Mouse (Mus musculus) heart, embryonic 11.5 days (tissue): ENCODE results near the gene Olfr1. TPM values are rescaled to one million over a fixed set of nuclear protein-coding genes. Genes with fewer than 3 reads are reported as not detected.

Experiments used
- ATAC-seq: fragments of 200-750 bp; cut with Nextera tagmentation; replicated peaks from 2 replicates; pipeline ENCODE4 v1.8.0; 2017; ENCODE audit warnings: moderate library complexity; ENCODE audit not compliant: insufficient number of reproducible peaks, low FRiP score, low TSS enrichment
- H3K27ac ChIP-seq: fragments of 300-500 bp; sonication (generic); 2 replicates; pipeline ENCODE4 v1.5.1; 2014; ENCODE audit warnings: mild to moderate bottlenecking, low read depth, low read length
- H3K27me3 ChIP-seq: fragments of 300-500 bp; sonication (generic); 2 replicates; pipeline ENCODE4 v1.6.1; 2014; ENCODE audit warnings: mild to moderate bottlenecking, low read length, mixed read lengths; ENCODE audit not compliant: control insufficient read depth, insufficient read depth
- H3K36me3 ChIP-seq: fragments of 300-500 bp; sonication (generic); 2 replicates; pipeline ENCODE4 v1.6.1; 2014; ENCODE audit warnings: mild to moderate bottlenecking, low read length, moderate library complexity, mixed read lengths; ENCODE audit not compliant: control insufficient read depth, insufficient read depth
- H3K4me1 ChIP-seq: fragments of 300-500 bp; sonication (generic); 2 replicates; pipeline ENCODE4 v1.6.1; 2014; ENCODE audit warnings: low read length; ENCODE audit not compliant: control insufficient read depth, insufficient read depth
- H3K4me2 ChIP-seq: fragments of 300-500 bp; sonication (generic); 2 replicates; pipeline ENCODE4 v1.6.1; 2014; ENCODE audit warnings: mild to moderate bottlenecking, moderate library complexity
- H3K4me3 ChIP-seq: fragments of 300-500 bp; sonication (generic); 2 replicates; pipeline ENCODE4 v1.5.1; 2014; ENCODE audit warnings: low read depth, low read length
- H3K9ac ChIP-seq: fragments of 300-500 bp; sonication (generic); 2 replicates; pipeline ENCODE4 v1.6.1; 2014; ENCODE audit warnings: mild to moderate bottlenecking, low read depth, low read length, moderate library complexity
- H3K9me3 ChIP-seq: fragments of 300-500 bp; sonication (generic); replicated peaks from 2 replicates; pipeline ENCODE4 v1.6.1; 2016; ENCODE audit warnings: low read length; ENCODE audit not compliant: control insufficient read depth
- WGBS: fragments of 180-500 bp; shearing (Covaris S2); extraction: QIAGEN DNeasy Blood & Tissue Kit; methylation state at CpG from one replicate; pipeline ENCODE4 v1.1.7; 2014; ENCODE audit not compliant: insufficient replicate concordance; 5-methylcytosine and 5-hydroxymethylcytosine counted together
- polyA plus RNA-seq: library from polyadenylated mRNA; unstranded; fragments of >200 nt; fragmentation: Nextera tagmentation; extraction: Ambion mirVana; gene quantifications from 2 replicates; pipeline ENCODE4 v1.2.1, GENCODE M21; 2014

Olfr1 gene
- not detected in 2 replicates for polyA plus RNA-seq

DNA sequence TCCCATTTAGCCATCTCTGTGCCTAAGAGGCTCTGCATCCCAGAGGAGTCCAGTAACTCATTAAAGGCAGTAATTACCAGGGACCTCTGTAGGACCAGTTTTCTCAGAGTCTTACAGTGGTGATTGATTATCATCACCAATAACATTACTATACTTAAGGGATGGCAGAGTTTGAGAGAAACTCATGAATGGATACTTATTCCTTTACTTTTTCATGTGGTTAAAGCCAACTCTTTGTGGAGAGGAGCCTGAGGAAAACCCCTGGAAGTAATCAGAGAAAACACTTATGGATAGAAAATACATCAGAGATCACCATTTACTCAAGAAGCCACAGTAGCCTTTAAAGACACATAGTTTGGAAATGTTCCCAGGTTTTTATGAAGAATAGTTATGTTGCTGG, at the start of gene Olfr1:
TSS of gene Olfr1 (minus strand) at position 101 of the 400 bp plus-strand sequence.
- Histone ChIP-seq H3K9ac (no peak within 1 kb of the TSS), H3K27me3 (no peaks in the 10 kb centered on the region), H3K36me3 (no peaks in the 10 kb centered on the region), H3K4me2 (no peak within 1 kb of the TSS), H3K27ac (no peak within 1 kb of the TSS), H3K4me1 (no peaks in the 10 kb centered on the region), H3K4me3 (no peak within 1 kb of the TSS), H3K9me3 (no peaks in the 10 kb centered on the region)
- ATAC-seq: no peak

DNA sequence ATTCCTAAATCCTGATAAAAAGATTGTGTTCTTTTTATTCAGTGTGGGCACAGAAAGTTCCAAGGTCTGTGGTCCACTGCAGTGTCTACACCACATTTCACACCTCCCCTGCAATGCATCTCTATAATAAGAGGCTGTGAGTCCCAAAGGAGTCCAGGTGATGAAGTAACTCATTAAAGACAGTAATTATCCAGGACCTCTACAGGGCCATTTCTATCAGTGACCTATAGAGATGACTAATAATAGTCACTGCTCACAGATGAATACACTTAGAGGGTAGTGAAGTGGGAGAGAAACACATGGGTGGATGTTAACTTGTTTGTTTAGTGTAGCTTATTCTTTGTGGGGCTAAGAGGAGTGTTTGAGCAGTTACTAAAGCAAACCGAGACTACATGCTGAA, 29.0 kb upstream of the Olfr1 start, which contains the start of gene Olfr378:
TSS of gene Olfr378 (minus strand) at position 101 of the 400 bp plus-strand sequence.
- no peak for ATAC-seq
- Histone ChIP-seq H3K9ac (no peak within 1 kb of the TSS), H3K27ac (no peak within 1 kb of the TSS), H3K4me3 (no peak within 1 kb of the TSS), H3K9me3 (no peaks in the 10 kb centered on the region), H3K4me2 (no peak within 1 kb of the TSS), H3K27me3 (no peaks in the 10 kb centered on the region), H3K36me3 (no peaks in the 10 kb centered on the region), H3K4me1 (no peaks in the 10 kb centered on the region)
- WGBS: 83% methylated on average over 1 of the region's 1 CpGs

DNA sequence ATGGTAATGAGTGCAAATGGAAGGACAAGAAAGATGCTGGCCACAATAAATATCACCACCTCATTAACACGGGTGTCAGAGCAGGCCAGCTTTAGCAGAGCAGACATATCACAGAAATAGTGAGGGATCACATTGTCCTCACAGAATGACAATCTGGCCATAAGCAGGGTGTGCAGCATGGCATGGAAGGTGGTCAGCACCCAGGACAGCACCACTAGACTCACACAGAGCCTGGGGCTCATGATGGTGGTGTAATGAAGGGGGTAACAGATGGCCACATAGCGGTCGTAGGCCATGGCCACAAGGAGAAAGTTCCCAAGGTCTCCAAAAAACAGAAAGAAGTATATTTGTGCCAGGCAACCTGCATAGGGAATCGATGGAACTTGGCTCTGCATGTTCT, 4.0 kb downstream of the Olfr1 start:
- no peak overlapping the region for H3K4me2 ChIP-seq

DNA sequence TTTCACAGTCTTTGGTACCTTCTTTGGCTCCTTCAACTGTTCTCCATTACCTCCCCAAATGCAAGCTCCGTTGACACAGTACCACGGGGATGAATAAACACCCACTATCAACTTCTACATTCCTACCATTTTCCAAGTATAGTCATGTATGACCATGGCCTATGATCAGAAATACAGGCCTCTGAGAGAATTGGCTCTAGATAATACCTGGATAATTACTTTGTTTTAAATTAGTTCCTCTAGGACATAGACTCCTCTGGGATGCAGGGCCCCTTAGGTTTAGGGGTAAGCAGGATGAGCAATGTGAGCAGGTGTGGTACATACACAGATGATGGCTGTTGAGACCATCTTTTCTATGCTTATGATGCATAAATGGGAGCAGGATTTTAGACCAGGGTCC, 28.5 kb downstream of the Olfr1 start, which contains the start of gene Olfr376:
TSS of gene Olfr376 (plus strand) at position 301 of the 400 bp plus-strand sequence.
- no peak within 1 kb of the TSS for H3K9ac ChIP-seq
- H3K4me1 ChIP-seq: no peaks in the 10 kb centered on the region
- no peak for ATAC-seq
- no peaks in the 10 kb centered on the region for H3K9me3 ChIP-seq
- no peak within 1 kb of the TSS for H3K27ac ChIP-seq
- H3K36me3 ChIP-seq: no peaks in the 10 kb centered on the region
- 74% methylated on average over 2 of the region's 2 CpGs for WGBS
- H3K4me3 ChIP-seq: no peak within 1 kb of the TSS
- no peaks in the 10 kb centered on the region for H3K27me3 ChIP-seq
- no peak within 1 kb of the TSS for H3K4me2 ChIP-seq

More for the DNA sequence above, 4.0 kb downstream of the Olfr1 start:
- Histone ChIP-seq H3K36me3 (no peaks in the 10 kb centered on the region), H3K4me3 (no peak overlapping the region), H3K27ac (no peak overlapping the region), H3K9me3 (no peaks in the 10 kb centered on the region), H3K4me1 (no peaks in the 10 kb centered on the region), H3K27me3 (no peaks in the 10 kb centered on the region), H3K9ac (no peak overlapping the region)
- ATAC-seq: no peak
- WGBS: 67% methylated on average over 4 of the region's 4 CpGs

DNA sequence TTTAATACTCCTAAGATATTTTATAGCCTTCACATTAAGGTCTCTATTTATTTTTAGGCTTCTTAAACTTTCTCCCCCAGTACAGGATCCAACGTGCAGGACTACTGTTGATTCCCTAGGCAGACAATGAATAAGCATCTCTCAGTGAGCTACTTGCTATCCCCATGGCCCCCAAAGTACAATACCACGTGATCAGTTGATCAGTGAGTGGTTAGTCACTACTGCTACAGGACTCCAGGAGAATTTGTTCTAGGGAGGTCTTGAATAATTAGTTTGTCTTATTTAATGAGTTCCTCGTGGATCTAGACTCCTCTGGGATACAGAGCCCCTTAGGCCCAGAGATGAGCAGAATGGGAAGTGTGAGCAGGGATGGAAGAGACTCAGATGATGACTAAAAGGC, 48.9 kb downstream of the Olfr1 start, which contains the start of gene Olfr20:
TSS of gene Olfr20 (plus strand) at position 301 of the 400 bp plus-strand sequence.
- H3K4me1 ChIP-seq: no peaks in the 10 kb centered on the region
- H3K36me3 ChIP-seq: no peaks in the 10 kb centered on the region
- no peak within 1 kb of the TSS for H3K4me3 ChIP-seq
- H3K9me3 ChIP-seq: no peaks in the 10 kb centered on the region
- H3K27ac ChIP-seq: no peak within 1 kb of the TSS
- no peak within 1 kb of the TSS for H3K4me2 ChIP-seq
- no peaks in the 10 kb centered on the region for H3K27me3 ChIP-seq
- ATAC-seq: no peak
- H3K9ac ChIP-seq: no peak within 1 kb of the TSS
- 54% methylated on average over 3 of the region's 3 CpGs for WGBS

Other genes starting within 250 kb of the Olfr1 start
- 0.65 and 0.97 TPM in 2 replicates for gene P2rx5, start 239.2 kb downstream of the Olfr1 start, polyA plus RNA-seq
- gene Emc6, start 222.6 kb downstream of the Olfr1 start, polyA plus RNA-seq: 94.3 and 112 TPM in 2 replicates
- 264 and 272 TPM in 2 replicates for gene Tax1bp3, start 222.5 kb downstream of the Olfr1 start, polyA plus RNA-seq
- 12.7 and 14.9 TPM in 2 replicates for gene Ctns, start 200.6 kb downstream of the Olfr1 start, polyA plus RNA-seq
- 0.31 and 0.94 TPM in 2 replicates for gene Shpk, start 200.2 kb downstream of the Olfr1 start, polyA plus RNA-seq
- gene Trpv1, start 165.3 kb downstream of the Olfr1 start, polyA plus RNA-seq: 0.16 TPM in 1 of 2 replicates, not detected in the other
- gene Trpv3, start 132.2 kb downstream of the Olfr1 start, polyA plus RNA-seq: 0.03 TPM in 2 replicates
- gene Aspa, start 70.0 kb downstream of the Olfr1 start, polyA plus RNA-seq: 0.19 TPM in 1 of 2 replicates, not detected in the other
- not detected in 2 replicates for gene Gm49340, start 69.9 kb downstream of the Olfr1 start, polyA plus RNA-seq
- gene Spata22, start 69.9 kb downstream of the Olfr1 start, polyA plus RNA-seq: not detected in 2 replicates
- gene Olfr20, start 48.8 kb downstream of the Olfr1 start, polyA plus RNA-seq: not detected in 2 replicates
- gene Olfr376, start 28.4 kb downstream of the Olfr1 start, polyA plus RNA-seq: not detected in 2 replicates
- not detected in 2 replicates for gene Olfr378, start 28.9 kb upstream of the Olfr1 start, polyA plus RNA-seq
- not detected in 2 replicates for gene Olfr380, start 57.9 kb upstream of the Olfr1 start, polyA plus RNA-seq
- gene Olfr381, start 92.0 kb upstream of the Olfr1 start, polyA plus RNA-seq: not detected in 2 replicates
- gene Olfr382, start 117.6 kb upstream of the Olfr1 start, polyA plus RNA-seq: not detected in 2 replicates
- gene Olfr385, start 193.4 kb upstream of the Olfr1 start, polyA plus RNA-seq: not detected in 2 replicates
- gene Olfr384, start 199.0 kb upstream of the Olfr1 start, polyA plus RNA-seq: not detected in 2 replicates